Mouse (Mus musculus) C2C12 (cell line): ENCODE measurements around the gene Rhobtb1. TPM values are rescaled to one million over a fixed set of nuclear protein-coding genes. Genes with fewer than 3 reads are reported as not detected.

Experiments
- H3K27me3 ChIP-seq: one replicate; pipeline ENCODE4 v1.6.1; 2011; ENCODE audit not compliant: control insufficient read depth, insufficient read depth, insufficient read length
- H3K36me3 ChIP-seq: one replicate; pipeline ENCODE4 v1.6.1; 2011; ENCODE audit not compliant: control insufficient read depth, insufficient read depth
- H3K4me3 ChIP-seq: one replicate; pipeline ENCODE4 v1.5.1; 2011; ENCODE audit warnings: mild to moderate bottlenecking, control low read depth; ENCODE audit not compliant: poor library complexity, insufficient read depth, severe bottlenecking
- H3K79me2 ChIP-seq: one replicate; pipeline ENCODE4 v1.6.1; 2011; ENCODE audit not compliant: control insufficient read depth, insufficient read depth
- H3K79me3 ChIP-seq: one replicate; pipeline ENCODE4 v1.6.1; 2011; ENCODE audit warnings: low read depth, control low read depth
- H3ac ChIP-seq: one replicate; pipeline ENCODE3; 2011; ENCODE audit warnings: low read depth; ENCODE audit not compliant: control insufficient read depth, insufficient read length
- CEBPB ChIP-seq: IDR thresholded peaks from one replicate; pipeline ENCODE4 v1.6.1; 2011; ENCODE audit warnings: low read depth, mild to moderate bottlenecking, control low read depth, moderate library complexity
- CTCF ChIP-seq: IDR thresholded peaks from one replicate; pipeline ENCODE4 v1.5.1; 2011; ENCODE audit not compliant: control insufficient read depth, insufficient read depth, insufficient read length
- FOSL1 ChIP-seq: IDR thresholded peaks from one replicate; pipeline ENCODE4 v1.8.0; 2011; ENCODE audit warnings: mild to moderate bottlenecking, low read length; ENCODE audit not compliant: poor library complexity, insufficient read depth, severe bottlenecking
- MAX ChIP-seq: IDR thresholded peaks from one replicate; pipeline ENCODE4 v1.6.1; 2011; ENCODE audit warnings: mild to moderate bottlenecking, control low read depth
- MYOD1 ChIP-seq: IDR thresholded peaks from one replicate; pipeline ENCODE4 v1.6.1; 2011; ENCODE audit warnings: low read depth; ENCODE audit not compliant: control insufficient read depth, insufficient read length
- MYOG ChIP-seq: IDR thresholded peaks from one replicate; pipeline ENCODE4 v1.6.1; 2011; ENCODE audit not compliant: control insufficient read depth, insufficient read length; ENCODE audit errors: extremely low read depth
- USF1 ChIP-seq: IDR thresholded peaks from one replicate; pipeline ENCODE4 v1.6.1; 2011; ENCODE audit warnings: low read depth, mild to moderate bottlenecking, control low read depth, moderate library complexity
- polyA plus RNA-seq: library from polyadenylated mRNA; unstranded; fragments of >200 nt; fragmentation: generic; extraction: Trizol; gene quantifications from one replicate; pipeline ENCODE4 v1.2.1, GENCODE M21; 2012; ENCODE audit warnings: missing spikeins

The Rhobtb1 gene
- polyA plus RNA-seq, 1 experiment: 3.8 TPM

DNA sequence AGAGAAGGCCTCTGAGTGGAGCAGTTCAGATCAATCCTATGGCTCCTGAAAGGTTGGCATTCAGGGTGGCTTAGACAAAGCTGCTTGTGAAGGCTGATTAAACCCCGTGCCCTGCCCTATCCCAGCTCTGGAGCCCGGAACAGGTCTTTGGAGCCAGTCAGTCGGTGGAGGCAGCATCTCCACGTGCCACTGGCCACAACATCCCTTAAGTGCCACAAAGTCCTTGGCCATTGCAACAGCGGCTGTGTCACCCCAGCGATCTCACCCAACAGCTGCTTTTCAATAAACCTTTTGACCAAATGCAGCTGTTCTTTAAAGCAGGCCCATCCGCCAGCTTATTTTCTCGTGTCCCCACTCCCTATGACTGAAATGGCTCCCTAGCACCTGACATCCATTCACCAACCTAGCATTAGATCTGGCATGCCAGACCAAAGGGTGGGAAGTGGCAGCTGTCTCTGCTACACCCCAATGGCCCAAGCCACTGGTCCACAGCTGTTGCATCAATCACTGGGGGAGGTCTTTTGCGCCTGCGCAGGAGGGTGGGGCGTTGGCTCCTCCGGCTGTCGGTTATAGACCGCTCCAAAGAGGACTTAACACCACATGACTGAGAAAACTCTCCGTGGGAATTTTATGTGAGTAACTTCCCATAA lies 56.9 kb downstream of the Rhobtb1 start:
- no peaks in the 10 kb centered on the region for H3K27me3 ChIP-seq
- H3ac ChIP-seq: no peak overlapping the region
- TF ChIP-seq CEBPB (peak; percentile 49), USF1 (peak; percentile 48), FOSL1 (no peak), MYOG (no peak), CTCF (no peak), MAX (peak; percentile 73), MYOD1 (peak; percentile 96)
- peaks cover 10% of the 10 kb centered on the region for H3K36me3 ChIP-seq
- peaks cover 14% of the 10 kb centered on the region for H3K79me2 ChIP-seq
- peaks cover 12% of the 10 kb centered on the region for H3K79me3 ChIP-seq
- H3K4me3 ChIP-seq: no peak overlapping the region

DNA sequence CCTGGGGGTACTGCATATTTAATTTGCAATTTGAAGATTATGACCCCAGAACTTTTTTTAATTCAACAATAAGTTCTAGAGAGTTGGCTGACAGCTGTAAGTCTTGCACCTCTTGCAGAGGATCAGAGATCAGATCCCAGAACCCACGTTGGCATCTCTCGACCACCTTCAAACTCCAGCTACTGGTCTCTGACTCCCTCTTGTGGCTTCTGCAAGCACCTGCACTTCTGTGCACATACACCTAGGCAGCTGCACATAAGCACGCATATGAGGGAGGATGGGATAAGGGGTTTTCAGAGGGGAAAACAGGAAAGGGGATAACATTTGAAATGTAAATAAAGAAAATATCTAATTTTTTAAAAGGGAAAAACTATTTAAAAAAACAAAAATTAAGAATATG lies 57.5 kb downstream of the Rhobtb1 start:
- no peak for TF ChIP-seq CTCF
- no peak for TF ChIP-seq USF1
- TF ChIP-seq CEBPB: no peak
- no peak for TF ChIP-seq MAX
- TF ChIP-seq FOSL1: no peak
- TF ChIP-seq MYOD1: no peak
- TF ChIP-seq MYOG: no peak
- no peaks in the 10 kb centered on the region for H3K27me3 ChIP-seq
- H3K79me2 ChIP-seq: peaks cover 17% of the 10 kb centered on the region
- no peak overlapping the region for H3K4me3 ChIP-seq
- peaks cover 12% of the 10 kb centered on the region for H3K79me3 ChIP-seq
- peaks cover 10% of the 10 kb centered on the region for H3K36me3 ChIP-seq
- H3ac ChIP-seq: no peak overlapping the region

DNA sequence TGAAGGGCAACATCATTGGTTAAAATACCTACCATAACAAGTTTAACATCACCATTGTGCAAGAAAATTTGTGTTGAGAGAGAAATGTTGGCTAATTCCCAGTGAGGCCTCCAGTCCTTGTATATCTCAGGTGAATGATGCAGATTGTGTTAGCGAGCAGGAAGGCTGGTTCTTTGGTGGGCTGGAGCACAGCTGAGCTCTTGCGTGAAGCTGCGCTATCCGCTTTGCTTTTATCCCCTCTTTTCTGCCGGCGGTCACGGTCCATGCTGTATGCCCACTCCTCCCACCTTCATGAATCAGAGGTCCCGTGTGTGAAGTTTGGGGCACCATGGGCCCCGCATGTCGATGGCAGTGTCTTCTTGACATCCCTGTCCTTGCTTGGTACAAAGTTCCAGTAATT lies 58.8 kb downstream of the Rhobtb1 start:
- TF ChIP-seq CEBPB (no peak), USF1 (no peak), CTCF (no peak), MYOD1 (no peak), MYOG (no peak), FOSL1 (no peak), MAX (no peak)
- no peaks in the 10 kb centered on the region for H3K27me3 ChIP-seq
- H3K4me3 ChIP-seq: no peak overlapping the region
- no peak overlapping the region for H3ac ChIP-seq
- H3K79me2 ChIP-seq: peaks cover 24% of the 10 kb centered on the region
- peaks cover 10% of the 10 kb centered on the region for H3K36me3 ChIP-seq
- peaks cover 12% of the 10 kb centered on the region for H3K79me3 ChIP-seq

DNA sequence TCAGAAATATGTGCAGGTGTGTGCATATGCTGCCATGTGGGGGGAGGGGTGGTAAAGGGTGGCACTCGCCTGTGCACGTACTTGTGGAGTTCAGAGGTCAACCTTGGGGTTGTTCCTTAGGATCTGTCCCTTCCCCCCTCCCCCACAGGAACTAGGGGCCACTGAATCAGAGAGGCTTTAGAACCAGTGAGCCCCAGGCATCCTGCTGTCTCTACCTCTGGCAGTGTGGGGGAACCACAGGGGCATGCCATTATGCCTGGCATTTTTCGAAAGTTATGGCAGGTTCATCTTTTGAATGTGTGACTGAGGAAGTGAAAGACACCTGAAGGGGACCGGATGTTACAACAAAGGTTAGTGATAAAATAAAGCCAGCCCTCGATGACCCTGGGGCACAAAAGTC lies 59.4 kb downstream of the Rhobtb1 start:
- H3ac ChIP-seq: no peak overlapping the region
- TF ChIP-seq MYOG (no peak), CEBPB (no peak), CTCF (no peak), MAX (no peak), USF1 (no peak), MYOD1 (no peak), FOSL1 (no peak)
- peaks cover 12% of the 10 kb centered on the region for H3K79me3 ChIP-seq
- peaks cover 24% of the 10 kb centered on the region for H3K79me2 ChIP-seq
- H3K27me3 ChIP-seq: no peaks in the 10 kb centered on the region
- H3K4me3 ChIP-seq: no peak overlapping the region
- H3K36me3 ChIP-seq: peaks cover 10% of the 10 kb centered on the region

DNA sequence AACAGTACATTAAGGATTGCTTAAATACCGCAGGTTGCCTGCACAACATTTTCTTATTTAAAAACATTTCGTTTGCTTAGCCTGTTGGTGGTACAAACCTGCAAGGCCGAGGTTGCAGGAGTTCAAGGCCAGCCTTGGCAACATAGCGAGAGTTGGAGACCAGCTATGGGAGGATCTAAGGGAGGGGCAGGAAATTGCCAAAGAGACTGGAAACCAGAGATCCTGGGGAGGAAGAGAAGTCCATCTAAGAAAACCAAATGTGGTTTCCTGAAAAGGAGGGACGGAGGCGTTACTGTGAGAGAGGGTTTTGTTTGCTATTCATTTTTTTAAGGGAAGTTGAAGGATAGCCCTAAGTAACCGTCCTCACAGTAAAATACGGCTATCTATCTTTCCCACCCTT lies 60.3 kb downstream of the Rhobtb1 start:
- H3K79me3 ChIP-seq: peaks cover 12% of the 10 kb centered on the region
- no peak for TF ChIP-seq MAX
- peak overlapping the region; percentile 74 for H3K4me3 ChIP-seq
- H3K79me2 ChIP-seq: peaks cover 24% of the 10 kb centered on the region
- peaks cover 10% of the 10 kb centered on the region for H3K36me3 ChIP-seq
- peak overlapping the region; percentile 71 for H3ac ChIP-seq
- H3K27me3 ChIP-seq: no peaks in the 10 kb centered on the region

DNA sequence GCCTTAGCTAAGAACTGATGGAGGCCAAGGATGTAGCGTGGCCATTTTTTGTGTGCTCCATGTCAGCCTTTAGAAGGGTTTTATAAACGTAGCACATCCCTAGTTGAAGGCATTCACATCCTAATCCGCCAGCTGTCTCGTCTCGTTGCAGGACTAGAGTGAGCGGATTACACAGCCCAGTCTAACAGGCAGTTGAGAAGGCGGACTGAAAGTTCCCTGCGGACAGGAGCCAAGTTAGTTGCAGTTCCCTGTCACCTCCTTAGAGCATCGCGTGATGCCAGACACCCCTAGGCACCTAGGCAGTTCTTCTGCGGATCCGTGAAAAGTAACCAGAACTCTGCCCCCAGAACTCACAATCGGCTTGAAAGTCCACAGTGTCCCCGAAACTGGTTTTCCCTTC lies 60.7 kb downstream of the Rhobtb1 start:
- peaks cover 24% of the 10 kb centered on the region for H3K79me2 ChIP-seq
- peaks cover 10% of the 10 kb centered on the region for H3K36me3 ChIP-seq
- peak overlapping the region; percentile 71 for H3ac ChIP-seq
- TF ChIP-seq CEBPB (no peak), MYOD1 (no peak), MYOG (no peak), FOSL1 (no peak), CTCF (no peak), MAX (no peak), USF1 (no peak)
- no peaks in the 10 kb centered on the region for H3K27me3 ChIP-seq
- peak overlapping the region; percentile 74 for H3K4me3 ChIP-seq
- peaks cover 12% of the 10 kb centered on the region for H3K79me3 ChIP-seq
